Mouse (Mus musculus) forebrain, embryonic 15.5 days (tissue): ENCODE data around the gene Inpp4b. TPM values are rescaled to one million over a fixed set of nuclear protein-coding genes. Genes with fewer than 3 reads are reported as not detected.

Experiments
- ATAC-seq: fragments of 200-750 bp; cut with Nextera tagmentation; replicated peaks from 2 replicates; pipeline ENCODE4 v1.8.0; 2017; ENCODE audit warnings: mild to moderate bottlenecking, moderate TSS enrichment, moderate library complexity
- H3K27ac ChIP-seq: fragments of 300-500 bp; sonication (generic); replicated peaks from 2 replicates; pipeline ENCODE4 v1.5.1; 2015; ENCODE audit warnings: mild to moderate bottlenecking, inconsistent platforms
- H3K27me3 ChIP-seq: fragments of 300-500 bp; sonication (generic); 2 replicates; pipeline ENCODE4 v1.6.1; 2015; ENCODE audit warnings: inconsistent platforms
- H3K36me3 ChIP-seq: fragments of 300-500 bp; sonication (generic); 2 replicates; pipeline ENCODE4 v1.6.1; 2015; ENCODE audit warnings: mild to moderate bottlenecking, inconsistent platforms
- H3K4me1 ChIP-seq: fragments of 300-500 bp; sonication (generic); 2 replicates; pipeline ENCODE4 v1.6.1; 2015; ENCODE audit warnings: inconsistent platforms
- H3K4me2 ChIP-seq: fragments of 300-500 bp; sonication (generic); replicated peaks from 2 replicates; pipeline ENCODE4 v1.6.1; 2015; ENCODE audit warnings: mild to moderate bottlenecking, inconsistent platforms
- H3K4me3 ChIP-seq: fragments of 300-500 bp; sonication (generic); 2 replicates; pipeline ENCODE4 v1.5.1; 2015; ENCODE audit warnings: mild to moderate bottlenecking, inconsistent platforms
- H3K9ac ChIP-seq: fragments of 300-500 bp; sonication (generic); replicated peaks from 2 replicates; pipeline ENCODE4 v1.6.1; 2015; ENCODE audit warnings: mild to moderate bottlenecking, inconsistent platforms
- H3K9me3 ChIP-seq: fragments of 300-500 bp; sonication (generic); 2 replicates; pipeline ENCODE4 v1.6.1; 2016; ENCODE audit warnings: inconsistent platforms
- WGBS: fragments of 180-500 bp; shearing (Covaris S2); methylation state at CpG from one replicate; pipeline ENCODE4 v1.1.7; 2015; ENCODE audit warnings: mixed read lengths; 5-methylcytosine and 5-hydroxymethylcytosine counted together
- polyA plus RNA-seq: library from polyadenylated mRNA; unstranded; fragments of >200 nt; fragmentation: Nextera tagmentation; extraction: Ambion mirVana; gene quantifications from 2 replicates; pipeline ENCODE4 v1.2.1, GENCODE M21; 2015

Gene Inpp4b
- polyA plus RNA-seq, 1 experiment from 2014 or later, result 5.0 TPM

DNA sequence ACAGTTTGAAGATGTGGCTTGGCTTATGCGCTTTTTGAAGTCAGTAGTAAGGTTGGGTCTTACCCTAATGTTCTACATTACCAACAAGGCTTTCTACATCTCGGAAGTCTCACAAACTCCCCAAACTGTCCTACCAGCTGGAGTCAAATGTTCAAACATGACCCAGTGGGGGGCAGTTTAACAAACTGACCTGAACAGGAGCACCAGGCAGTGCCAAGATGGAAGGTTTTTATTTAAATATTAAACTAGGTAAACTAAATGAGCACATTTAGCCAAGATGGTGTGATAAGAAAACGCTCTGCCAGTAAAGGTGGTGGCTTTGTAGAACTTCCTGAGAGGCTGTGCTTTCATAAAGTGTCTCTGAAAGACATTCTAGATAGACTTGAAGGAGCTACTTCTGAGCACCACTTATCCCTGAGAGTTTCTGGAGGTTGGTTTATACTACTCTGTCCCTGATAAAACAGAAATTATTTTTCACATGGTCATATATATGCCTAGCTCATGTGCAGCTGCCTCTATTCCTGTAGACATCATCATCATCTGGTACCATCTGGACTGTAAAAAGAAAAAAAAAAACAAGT is 251.9 kb downstream of the Inpp4b start:
- H3K9me3 ChIP-seq, result no peaks in the 10 kb centered on the region
- no peaks in the 10 kb centered on the region for H3K4me1 ChIP-seq
- no peak overlapping the region for H3K4me2 ChIP-seq
- 88% methylated on average over 3 of the region's 3 CpGs for WGBS
- no peak for ATAC-seq
- H3K27me3 ChIP-seq, result no peaks in the 10 kb centered on the region
- H3K27ac ChIP-seq, result no peak overlapping the region
- no peak overlapping the region for H3K4me3 ChIP-seq
- no peaks in the 10 kb centered on the region for H3K36me3 ChIP-seq
- H3K9ac ChIP-seq, result no peak overlapping the region

DNA sequence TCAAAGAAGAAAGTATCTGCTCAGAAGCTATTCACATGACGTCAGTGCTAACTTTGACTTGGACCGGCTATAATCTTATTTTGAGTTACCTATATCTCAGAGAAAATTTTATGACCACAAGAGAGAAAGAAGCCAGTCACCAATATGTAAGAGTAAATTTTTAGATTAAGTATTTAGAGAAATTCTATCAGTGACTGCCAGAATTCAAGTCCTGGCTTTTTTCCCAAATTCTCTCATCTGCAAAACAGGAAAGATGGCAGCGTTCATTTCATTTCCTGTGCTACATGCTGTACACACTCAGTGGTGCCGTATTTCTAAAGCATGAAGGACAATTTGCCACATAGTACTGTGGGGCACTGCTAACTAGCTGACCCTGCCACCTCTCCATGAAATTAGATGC is 256.9 kb downstream of the Inpp4b start:
- WGBS, result 82% methylated on average over 4 of the region's 4 CpGs
- H3K27ac ChIP-seq, result no peak overlapping the region
- H3K27me3 ChIP-seq, result no peaks in the 10 kb centered on the region
- H3K4me2 ChIP-seq, result no peak overlapping the region
- no peaks in the 10 kb centered on the region for H3K4me1 ChIP-seq
- H3K4me3 ChIP-seq, result no peak overlapping the region
- H3K9ac ChIP-seq, result no peak overlapping the region
- H3K9me3 ChIP-seq, result no peaks in the 10 kb centered on the region
- no peak for ATAC-seq
- H3K36me3 ChIP-seq, result no peaks in the 10 kb centered on the region

DNA sequence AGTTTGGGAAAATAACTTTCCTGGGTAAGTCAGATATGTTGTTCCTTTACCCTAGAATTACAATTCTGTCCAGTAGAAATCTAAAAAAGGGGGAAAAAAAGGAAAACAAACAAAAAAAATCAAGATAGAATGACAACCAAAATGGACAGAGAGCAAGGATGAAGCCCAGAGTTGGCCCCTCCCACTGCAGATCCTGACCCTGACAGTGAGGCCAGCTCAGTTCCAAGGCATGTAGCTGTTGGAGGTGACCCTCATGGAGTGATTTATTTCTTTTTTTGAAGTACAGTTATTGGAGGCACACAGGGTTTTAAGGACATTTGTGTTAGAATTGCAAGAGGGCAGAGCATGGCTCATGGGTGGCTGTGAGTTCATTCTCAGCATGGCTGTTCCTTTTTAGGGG is 258.8 kb downstream of the Inpp4b start:
- Histone ChIP-seq H3K27me3 (no peaks in the 10 kb centered on the region), H3K9ac (no peak overlapping the region), H3K27ac (no peak overlapping the region), H3K4me2 (no peak overlapping the region), H3K9me3 (no peaks in the 10 kb centered on the region), H3K4me3 (no peak overlapping the region), H3K36me3 (no peaks in the 10 kb centered on the region), H3K4me1 (no peaks in the 10 kb centered on the region)
- ATAC-seq, result no peak

DNA sequence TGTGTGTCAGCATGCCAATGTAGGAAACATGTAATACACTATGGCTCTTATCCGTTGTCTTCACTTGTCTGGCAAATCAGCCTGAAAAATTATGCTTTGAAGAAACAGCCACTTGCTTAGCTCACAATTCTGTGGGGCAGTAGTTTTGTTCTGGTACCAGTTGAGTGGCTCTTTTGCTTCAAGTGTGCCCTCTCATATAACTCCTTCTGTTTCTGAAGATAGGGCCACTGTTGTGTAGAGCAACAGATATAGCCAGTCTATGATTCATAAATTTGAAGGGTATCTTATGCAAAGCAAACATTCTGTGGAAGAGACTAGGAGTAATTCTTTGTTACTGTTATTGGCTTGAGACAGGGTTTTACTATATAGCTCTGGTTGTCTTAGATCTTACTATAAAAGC is 265.7 kb downstream of the Inpp4b start:
- no peak for ATAC-seq
- 98% methylated on average over 1 of the region's 1 CpGs for WGBS

DNA sequence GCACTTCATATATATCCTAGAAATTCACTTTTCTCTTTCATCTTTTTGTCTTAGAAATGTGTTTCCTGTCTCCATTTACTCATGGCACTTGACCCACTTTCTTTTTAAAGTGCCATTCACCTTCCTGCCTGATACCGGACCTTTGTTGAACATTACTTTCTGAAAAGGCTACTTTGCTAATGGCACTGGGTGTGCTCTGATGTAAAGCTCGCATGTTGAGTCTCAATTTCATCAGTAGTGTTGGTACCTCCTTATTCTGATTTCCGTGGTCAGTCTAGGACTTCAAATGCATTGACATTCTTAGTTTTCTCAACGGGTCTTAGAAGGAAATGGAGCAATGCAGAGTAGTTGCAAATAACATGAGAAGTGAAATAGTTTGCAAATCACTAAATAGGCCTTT is 266.7 kb downstream of the Inpp4b start:
- no peak overlapping the region for H3K9ac ChIP-seq
- no peak overlapping the region for H3K27ac ChIP-seq
- no peak for ATAC-seq
- H3K27me3 ChIP-seq, result no peaks in the 10 kb centered on the region
- no peak overlapping the region for H3K4me2 ChIP-seq
- H3K4me3 ChIP-seq, result no peak overlapping the region
- no peaks in the 10 kb centered on the region for H3K9me3 ChIP-seq
- H3K36me3 ChIP-seq, result no peaks in the 10 kb centered on the region
- 74% methylated on average over 4 of the region's 4 CpGs for WGBS
- no peaks in the 10 kb centered on the region for H3K4me1 ChIP-seq

More for the DNA sequence above, 265.7 kb downstream of the Inpp4b start:
- Histone ChIP-seq H3K4me1 (no peaks in the 10 kb centered on the region), H3K4me3 (no peak overlapping the region), H3K9me3 (no peaks in the 10 kb centered on the region), H3K27ac (no peak overlapping the region), H3K27me3 (no peaks in the 10 kb centered on the region), H3K4me2 (no peak overlapping the region), H3K9ac (no peak overlapping the region), H3K36me3 (no peaks in the 10 kb centered on the region)

DNA sequence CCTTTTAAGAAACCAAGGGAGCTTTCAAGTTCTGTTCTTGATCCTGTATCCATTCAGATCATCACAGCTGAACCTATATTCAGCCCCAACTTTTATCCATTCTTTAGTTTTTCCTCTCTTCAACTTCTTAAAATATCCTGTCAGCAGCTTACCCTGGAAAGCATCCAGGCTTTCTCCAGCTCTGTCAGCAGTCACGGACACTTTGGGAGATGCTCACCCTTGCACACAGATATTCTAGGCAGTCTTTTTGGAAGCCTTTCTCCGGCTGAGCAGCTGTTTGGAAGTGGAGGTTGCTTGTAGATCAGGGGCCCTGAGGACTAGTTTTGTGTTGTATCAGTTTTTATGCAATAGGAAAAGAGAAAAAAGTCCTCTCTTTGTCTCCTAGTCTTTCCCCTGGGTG is 270.3 kb downstream of the Inpp4b start:
- Histone ChIP-seq H3K4me1 (no peaks in the 10 kb centered on the region), H3K27me3 (no peaks in the 10 kb centered on the region), H3K4me2 (no peak overlapping the region), H3K9ac (no peak overlapping the region), H3K9me3 (no peaks in the 10 kb centered on the region), H3K4me3 (no peak overlapping the region), H3K36me3 (no peaks in the 10 kb centered on the region), H3K27ac (no peak overlapping the region)
- ATAC-seq, result no peak
- 65% methylated on average over 2 of the region's 2 CpGs for WGBS

DNA sequence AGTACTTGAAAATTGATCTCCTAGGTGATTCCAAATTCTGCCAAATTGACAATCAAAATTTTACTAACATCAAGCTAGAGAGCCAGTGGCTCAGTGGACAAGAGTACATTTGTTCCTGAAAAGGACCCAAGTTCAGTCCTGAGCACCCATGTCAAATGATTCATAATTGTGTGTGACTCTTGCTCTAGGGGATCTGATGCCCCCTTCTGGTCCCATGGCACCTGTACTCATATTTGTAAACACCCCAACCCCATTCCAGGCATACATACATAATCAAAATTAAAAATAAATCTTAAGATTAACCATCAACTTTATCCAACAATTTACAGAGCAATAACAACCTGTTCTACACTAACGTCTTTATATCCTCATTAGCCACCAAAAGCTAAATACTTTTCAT is 271.8 kb downstream of the Inpp4b start:
- Histone ChIP-seq H3K27ac (no peak overlapping the region), H3K4me2 (no peak overlapping the region), H3K9me3 (no peaks in the 10 kb centered on the region), H3K4me1 (no peaks in the 10 kb centered on the region), H3K4me3 (no peak overlapping the region), H3K9ac (no peak overlapping the region), H3K27me3 (no peaks in the 10 kb centered on the region), H3K36me3 (no peaks in the 10 kb centered on the region)
- WGBS, result 85% methylated on average over 1 of the region's 1 CpGs
- no peak for ATAC-seq

DNA sequence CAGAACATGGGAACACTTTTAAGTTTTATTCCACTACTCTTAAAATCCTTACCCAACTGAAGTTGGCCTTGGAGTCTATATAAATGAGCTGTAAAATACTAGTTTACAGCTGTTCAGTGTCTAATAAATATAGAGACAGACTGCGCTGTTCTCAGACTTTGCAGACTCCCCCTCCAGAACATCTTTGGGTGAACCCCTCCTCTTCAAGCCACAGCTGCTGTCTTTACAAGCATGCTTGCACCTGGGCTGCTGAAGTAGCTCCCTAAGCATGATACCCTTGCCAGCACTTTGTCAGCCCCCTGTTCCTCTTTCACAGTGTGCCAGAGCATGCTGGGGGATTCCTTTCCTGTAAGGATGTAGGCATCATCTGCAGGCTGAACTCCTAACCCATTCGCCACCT is 272.2 kb downstream of the Inpp4b start:
- Histone ChIP-seq H3K27ac (no peak overlapping the region), H3K27me3 (no peaks in the 10 kb centered on the region), H3K4me1 (no peaks in the 10 kb centered on the region), H3K4me2 (no peak overlapping the region), H3K9ac (no peak overlapping the region), H3K4me3 (no peak overlapping the region), H3K9me3 (no peaks in the 10 kb centered on the region), H3K36me3 (no peaks in the 10 kb centered on the region)
- ATAC-seq, result no peak
- 90% methylated on average over 2 of the region's 2 CpGs for WGBS

DNA sequence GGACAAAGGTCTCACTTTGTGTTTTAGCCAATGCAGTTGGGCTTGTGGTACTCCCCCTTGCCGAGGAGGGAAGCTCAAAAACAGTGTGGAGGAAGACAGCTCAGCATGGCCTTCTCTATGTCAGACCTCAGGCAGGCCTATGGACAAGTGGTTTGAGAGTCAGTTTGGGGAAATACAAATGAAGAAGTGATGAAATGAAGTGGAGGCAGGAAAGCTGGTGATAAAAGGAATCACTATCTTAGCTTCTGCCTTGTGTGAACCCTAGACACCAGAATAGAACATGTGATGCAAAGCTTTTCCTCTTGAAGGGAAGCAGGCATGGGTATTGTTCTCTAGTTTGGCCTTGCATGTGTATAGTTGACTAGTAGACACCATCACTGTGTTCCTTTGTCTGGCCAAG is 273.2 kb downstream of the Inpp4b start:
- Histone ChIP-seq H3K27me3 (no peaks in the 10 kb centered on the region), H3K4me2 (no peak overlapping the region), H3K4me3 (no peak overlapping the region), H3K9ac (no peak overlapping the region), H3K4me1 (no peaks in the 10 kb centered on the region), H3K36me3 (no peaks in the 10 kb centered on the region), H3K9me3 (no peaks in the 10 kb centered on the region), H3K27ac (no peak overlapping the region)
- ATAC-seq, result no peak
- WGBS, result 53% methylated on average over 1 of the region's 1 CpGs

DNA sequence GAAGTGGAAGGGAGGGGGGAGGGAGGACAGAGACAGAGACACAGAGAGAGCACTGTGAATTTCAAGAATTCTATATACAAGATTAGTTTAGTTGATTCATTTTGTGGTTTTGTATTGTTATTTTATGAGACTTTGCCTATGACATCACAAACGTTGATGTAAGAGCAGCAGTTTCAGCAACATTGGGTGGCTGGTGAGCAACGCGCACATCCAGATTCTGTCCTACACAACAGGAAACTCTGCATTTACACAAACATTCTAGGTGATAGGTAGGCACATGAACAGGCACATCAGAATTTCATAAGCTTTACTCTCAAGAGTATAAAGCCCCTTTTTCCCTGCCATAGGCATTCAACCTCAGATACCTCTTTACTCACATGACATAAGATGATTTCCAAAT is 276.6 kb downstream of the Inpp4b start:
- H3K9me3 ChIP-seq, result no peaks in the 10 kb centered on the region
- no peak overlapping the region for H3K4me3 ChIP-seq
- ATAC-seq, result no peak
- H3K27me3 ChIP-seq, result no peaks in the 10 kb centered on the region
- no peaks in the 10 kb centered on the region for H3K36me3 ChIP-seq
- no peak overlapping the region for H3K9ac ChIP-seq
- H3K4me1 ChIP-seq, result no peaks in the 10 kb centered on the region
- no peak overlapping the region for H3K27ac ChIP-seq
- no peak overlapping the region for H3K4me2 ChIP-seq
- 95% methylated on average over 3 of the region's 3 CpGs for whole genome bisulfite sequencing

DNA sequence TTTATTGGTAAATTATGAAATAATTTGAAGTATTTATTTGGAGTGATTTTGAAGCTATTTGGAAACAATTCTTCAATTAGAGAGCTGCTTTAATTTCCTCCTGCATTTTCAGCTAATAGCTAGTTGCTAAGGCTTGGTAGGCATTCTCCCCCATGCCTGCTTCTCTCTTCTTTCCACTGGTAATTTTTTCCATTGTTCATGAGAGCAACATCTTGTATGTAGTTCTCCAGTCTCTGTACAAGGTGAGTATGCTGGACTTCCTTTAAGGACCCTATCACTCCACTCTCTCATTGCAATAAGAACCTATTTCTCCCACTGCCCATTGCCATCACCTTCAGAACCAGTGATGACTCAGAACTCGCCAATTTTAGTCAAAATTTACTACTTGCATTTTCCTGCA is 292.7 kb downstream of the Inpp4b start:
- no peak for ATAC-seq
- 84% methylated on average over 1 of the region's 1 CpGs for WGBS
- Histone ChIP-seq H3K4me1 (no peaks in the 10 kb centered on the region), H3K9ac (no peak overlapping the region), H3K27ac (no peak overlapping the region), H3K4me3 (no peak overlapping the region), H3K36me3 (no peaks in the 10 kb centered on the region), H3K27me3 (no peaks in the 10 kb centered on the region), H3K4me2 (no peak overlapping the region), H3K9me3 (no peaks in the 10 kb centered on the region)

DNA sequence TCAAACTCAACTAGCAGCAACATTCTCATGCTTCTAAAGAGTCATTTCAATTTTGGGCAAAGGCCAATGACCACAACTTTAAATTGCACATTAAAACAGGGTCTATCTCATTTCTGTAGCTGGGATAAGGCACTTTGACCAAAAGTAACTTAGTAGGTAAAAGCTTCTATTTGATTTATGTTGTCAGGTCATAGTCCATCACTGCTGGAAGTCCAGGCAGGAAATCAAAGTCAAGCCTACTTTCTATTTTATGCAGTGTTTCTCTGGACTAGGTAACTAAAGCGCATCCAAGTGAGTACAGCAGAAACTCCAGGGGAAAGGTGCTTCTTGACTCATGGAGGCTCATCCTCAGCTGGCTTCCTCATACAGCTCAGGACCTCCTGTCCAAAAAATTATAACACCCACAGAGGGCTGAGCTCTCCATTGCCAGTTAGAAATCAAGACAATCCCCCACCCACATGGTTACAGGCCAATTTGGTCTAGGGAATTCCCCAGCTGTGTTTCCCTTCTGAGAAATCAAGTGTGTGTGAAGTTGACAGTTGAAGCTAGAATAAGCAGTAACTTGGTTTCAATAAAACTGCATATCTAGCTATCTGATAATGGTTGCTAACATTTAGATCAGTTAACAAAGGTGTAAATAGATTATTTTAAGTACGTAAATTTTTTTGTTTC is 293.7 kb downstream of the Inpp4b start:
- no peaks in the 10 kb centered on the region for H3K36me3 ChIP-seq
- H3K4me2 ChIP-seq, result no peak overlapping the region
- no peaks in the 10 kb centered on the region for H3K4me1 ChIP-seq
- ATAC-seq, result no peak
- H3K4me3 ChIP-seq, result no peak overlapping the region
- no peaks in the 10 kb centered on the region for H3K27me3 ChIP-seq
- 93% methylated on average over 2 of the region's 2 CpGs for WGBS
- H3K9ac ChIP-seq, result no peak overlapping the region
- H3K27ac ChIP-seq, result no peak overlapping the region
- no peaks in the 10 kb centered on the region for H3K9me3 ChIP-seq

DNA sequence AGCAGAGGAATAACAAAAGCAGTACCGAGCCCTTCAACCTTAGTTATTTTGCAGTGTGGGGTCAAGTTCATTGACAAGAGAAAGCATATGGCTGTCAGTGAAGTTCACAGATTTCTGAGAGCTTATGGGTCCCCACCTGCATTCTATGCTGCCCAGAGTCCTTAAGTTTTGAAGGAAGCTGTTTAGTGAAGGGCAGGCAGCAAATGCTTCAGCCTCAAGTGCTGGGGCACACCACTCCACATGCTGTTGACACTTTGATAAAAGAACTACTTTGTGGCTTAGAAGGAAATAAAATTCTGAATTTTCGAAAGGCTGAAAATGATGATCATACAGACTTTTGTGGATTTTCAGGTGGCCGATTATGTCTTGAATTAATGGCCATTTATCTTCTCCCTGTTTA is 296.1 kb downstream of the Inpp4b start:
- H3K4me2 ChIP-seq, result no peak overlapping the region
- no peaks in the 10 kb centered on the region for H3K4me1 ChIP-seq
- H3K36me3 ChIP-seq, result no peaks in the 10 kb centered on the region
- H3K27me3 ChIP-seq, result no peaks in the 10 kb centered on the region
- H3K9me3 ChIP-seq, result no peaks in the 10 kb centered on the region
- no peak overlapping the region for H3K4me3 ChIP-seq
- H3K27ac ChIP-seq, result no peak overlapping the region
- H3K9ac ChIP-seq, result no peak overlapping the region
- WGBS, result 92% methylated on average over 3 of the region's 3 CpGs
- no peak for ATAC-seq
